Mouse (Mus musculus) kidney, embryonic 16.5 days (tissue): ENCODE measurements around the gene Slc31a2. TPM values are rescaled to one million over a fixed set of nuclear protein-coding genes. Genes with fewer than 3 reads are reported as not detected.

Source experiments
- ATAC-seq: fragments of 200-750 bp; cut with Nextera tagmentation; 2 replicates; pipeline ENCODE4 v1.8.0; 2017; ENCODE audit warnings: moderate TSS enrichment; ENCODE audit not compliant: low FRiP score, low TSS enrichment
- H3K27ac ChIP-seq: fragments of 300-500 bp; sonication (generic); 2 replicates; pipeline ENCODE4 v1.5.1; 2014; ENCODE audit warnings: low read length
- H3K27me3 ChIP-seq: fragments of 300-500 bp; sonication (generic); 2 replicates; pipeline ENCODE4 v1.6.1; 2014; ENCODE audit warnings: low read length, control low read depth, mixed read lengths; ENCODE audit not compliant: insufficient read depth
- H3K36me3 ChIP-seq: fragments of 300-500 bp; sonication (generic); 2 replicates; pipeline ENCODE4 v1.6.1; 2014; ENCODE audit warnings: low read length, control low read depth, mixed read lengths; ENCODE audit not compliant: insufficient read depth
- H3K4me1 ChIP-seq: fragments of 300-500 bp; sonication (generic); 2 replicates; pipeline ENCODE4 v1.6.1; 2014; ENCODE audit warnings: low read length, control low read depth, mixed read lengths; ENCODE audit not compliant: insufficient read depth
- H3K4me2 ChIP-seq: fragments of 300-500 bp; sonication (generic); replicated peaks from 2 replicates; pipeline ENCODE4 v1.6.1; 2014; ENCODE audit warnings: low read depth, low read length
- H3K4me3 ChIP-seq: fragments of 300-500 bp; sonication (generic); 2 replicates; pipeline ENCODE4 v1.5.1; 2014; ENCODE audit warnings: mild to moderate bottlenecking, low read length
- H3K9ac ChIP-seq: fragments of 300-500 bp; sonication (generic); replicated peaks from 2 replicates; pipeline ENCODE4 v1.6.1; 2014; ENCODE audit warnings: low read length
- H3K9me3 ChIP-seq: fragments of 300-500 bp; sonication (generic); 2 replicates; pipeline ENCODE4 v1.6.1; 2016; ENCODE audit warnings: low read length, control low read depth
- WGBS: fragments of 180-500 bp; shearing (Covaris S2); extraction: QIAGEN DNeasy Blood & Tissue Kit; methylation state at CpG from one replicate; pipeline ENCODE4 v1.1.7; 2014; 5-methylcytosine and 5-hydroxymethylcytosine counted together
- polyA plus RNA-seq: library from polyadenylated mRNA; unstranded; fragments of >200 nt; fragmentation: Nextera tagmentation; extraction: Ambion mirVana; gene quantifications from 2 replicates; pipeline ENCODE4 v1.2.1, GENCODE M21; 2015

Slc31a2 gene
- polyA plus RNA-seq = 30.7 and 31.9 TPM in 2 replicates

DNA sequence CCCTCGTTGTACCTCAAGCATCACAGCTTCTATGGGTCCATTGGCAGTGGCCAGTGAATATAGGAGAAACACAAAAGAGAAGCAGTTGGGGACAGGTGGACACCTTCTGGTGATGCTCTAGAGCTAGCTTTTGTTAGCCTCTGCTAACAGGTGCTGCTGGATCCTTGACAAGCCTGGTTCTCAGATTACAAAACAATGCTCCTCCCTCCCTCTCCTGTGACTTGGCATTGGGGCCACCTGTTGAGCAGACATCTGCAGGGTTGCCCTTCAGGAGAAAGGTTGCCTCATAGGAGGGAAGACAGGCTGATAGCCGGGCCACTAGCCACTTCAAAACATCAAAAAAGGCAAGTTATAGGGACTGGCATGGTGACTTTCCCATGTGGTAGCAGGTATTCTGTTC lies at the start of gene Slc31a2:
TSS of gene Slc31a2 (plus strand) at position 287 of the 400 bp plus-strand sequence.
- H3K4me2 ChIP-seq = no peak within 1 kb of the TSS
- no peak for ATAC-seq
- no peaks in the 10 kb centered on the region for H3K36me3 ChIP-seq
- H3K4me1 ChIP-seq = peaks cover 7% of the 10 kb centered on the region; the same call in 1 of the 2 replicates
- H3K9ac ChIP-seq = no peak within 1 kb of the TSS
- H3K27ac ChIP-seq = no peak within 1 kb of the TSS
- H3K27me3 ChIP-seq = no peaks in the 10 kb centered on the region
- 37% methylated on average over 2 of the region's 2 CpGs for WGBS
- no peak within 1 kb of the TSS for H3K4me3 ChIP-seq
- no peaks in the 10 kb centered on the region for H3K9me3 ChIP-seq

DNA sequence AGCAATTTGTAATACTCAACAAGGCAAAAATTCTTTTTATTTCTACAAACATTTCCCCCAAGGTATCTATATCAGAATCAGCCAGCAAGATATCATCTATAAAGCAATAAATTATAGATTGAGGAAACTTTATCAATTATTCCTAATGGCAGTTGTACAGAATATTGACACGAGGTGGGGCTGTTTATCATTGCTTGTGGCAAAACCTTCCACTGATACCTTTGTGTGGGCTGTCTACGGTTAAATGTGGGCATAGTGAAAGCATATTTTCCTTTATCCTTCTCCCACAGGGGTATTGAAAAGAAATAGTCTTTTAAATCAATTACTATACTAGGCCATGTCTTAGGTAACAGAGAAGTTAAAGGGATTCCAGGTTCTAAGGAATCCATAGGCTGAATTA lies 48.9 kb upstream of the Slc31a2 start:
- no peaks in the 10 kb centered on the region for H3K36me3 ChIP-seq
- no peak overlapping the region for H3K9ac ChIP-seq
- H3K4me3 ChIP-seq = no peak overlapping the region
- no peaks in the 10 kb centered on the region for H3K9me3 ChIP-seq
- no peak for ATAC-seq
- H3K27me3 ChIP-seq = no peaks in the 10 kb centered on the region
- 77% methylated on average over 2 of the region's 2 CpGs for WGBS
- H3K27ac ChIP-seq = no peak overlapping the region
- H3K4me1 ChIP-seq = peaks cover 10% of the 10 kb centered on the region
- no peak overlapping the region for H3K4me2 ChIP-seq

DNA sequence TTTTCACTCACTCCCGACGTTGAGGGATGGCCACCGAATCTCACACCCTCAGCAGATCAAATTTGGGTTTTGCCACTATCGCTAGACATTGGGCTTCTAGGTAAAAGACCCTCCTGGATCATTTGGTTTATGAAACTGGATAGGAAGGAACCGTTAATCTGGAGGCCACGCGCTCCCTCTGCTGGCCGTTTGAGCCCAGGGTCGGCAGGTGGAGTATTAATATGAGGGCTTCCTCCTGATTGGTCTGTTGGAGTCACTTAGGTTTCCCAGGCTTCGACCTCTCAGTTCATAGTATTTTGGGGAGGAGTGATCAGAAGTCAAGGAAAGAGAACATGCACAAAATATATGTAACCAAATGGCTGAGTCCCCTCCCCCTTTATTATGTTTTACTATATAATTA lies 34.0 kb upstream of the Slc31a2 start:
- Histone ChIP-seq H3K27ac (no peak overlapping the region), H3K9me3 (no peaks in the 10 kb centered on the region), H3K4me1 (no peaks in the 10 kb centered on the region), H3K4me3 (no peak overlapping the region), H3K4me2 (no peak overlapping the region), H3K36me3 (no peaks in the 10 kb centered on the region), H3K9ac (no peak overlapping the region), H3K27me3 (no peaks in the 10 kb centered on the region)
- ATAC-seq = no peak
- WGBS = 41% methylated on average over 10 of the region's 10 CpGs

DNA sequence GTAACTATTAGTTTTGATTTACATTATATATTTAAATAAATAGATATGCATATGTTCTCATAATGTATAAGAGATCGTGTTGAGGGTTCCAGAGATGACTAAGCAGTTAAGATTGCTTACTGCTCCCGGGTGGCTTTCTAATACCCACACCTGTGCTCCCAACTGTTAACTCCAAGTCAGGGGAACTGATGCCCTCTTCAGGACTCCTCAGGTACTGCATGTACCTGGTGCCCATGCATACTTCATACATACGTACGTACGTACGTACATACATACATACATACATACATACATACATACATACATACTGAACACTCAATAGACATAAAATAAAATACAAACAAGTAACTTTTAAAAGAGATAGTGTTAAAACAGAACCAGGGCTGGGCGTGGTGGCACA lies 32.9 kb upstream of the Slc31a2 start:
- no peak overlapping the region for H3K27ac ChIP-seq
- no peak overlapping the region for H3K9ac ChIP-seq
- no peaks in the 10 kb centered on the region for H3K27me3 ChIP-seq
- H3K9me3 ChIP-seq = no peaks in the 10 kb centered on the region
- H3K4me1 ChIP-seq = no peaks in the 10 kb centered on the region
- no peak overlapping the region for H3K4me3 ChIP-seq
- 86% methylated on average over 7 of the region's 7 CpGs for WGBS
- no peak for ATAC-seq
- H3K36me3 ChIP-seq = no peaks in the 10 kb centered on the region
- no peak overlapping the region for H3K4me2 ChIP-seq

DNA sequence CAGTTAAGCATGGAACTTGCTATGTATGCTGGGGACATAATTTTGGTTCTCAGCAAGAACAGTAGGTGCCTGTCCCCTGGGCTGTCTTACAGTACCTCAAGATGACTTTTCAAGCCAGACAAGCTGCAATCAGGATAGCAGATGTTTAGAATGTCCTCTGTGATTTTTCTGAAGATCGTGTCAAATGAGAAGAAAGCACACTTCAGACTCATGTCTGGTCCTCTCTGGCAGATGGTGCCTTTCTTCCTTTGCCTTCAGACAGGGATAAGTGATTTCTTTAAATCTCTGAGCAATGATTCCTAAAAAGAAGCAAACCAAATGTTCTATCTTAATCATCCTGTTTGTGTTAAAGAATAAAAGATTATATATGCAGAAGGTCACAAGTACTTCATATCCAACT lies 32.2 kb upstream of the Slc31a2 start:
- Histone ChIP-seq H3K27ac (no peak overlapping the region), H3K36me3 (no peaks in the 10 kb centered on the region), H3K9ac (no peak overlapping the region), H3K4me2 (no peak overlapping the region), H3K9me3 (no peaks in the 10 kb centered on the region), H3K27me3 (no peaks in the 10 kb centered on the region), H3K4me1 (no peaks in the 10 kb centered on the region), H3K4me3 (no peak overlapping the region)
- WGBS = 54% methylated on average over 1 of the region's 1 CpGs
- no peak for ATAC-seq

DNA sequence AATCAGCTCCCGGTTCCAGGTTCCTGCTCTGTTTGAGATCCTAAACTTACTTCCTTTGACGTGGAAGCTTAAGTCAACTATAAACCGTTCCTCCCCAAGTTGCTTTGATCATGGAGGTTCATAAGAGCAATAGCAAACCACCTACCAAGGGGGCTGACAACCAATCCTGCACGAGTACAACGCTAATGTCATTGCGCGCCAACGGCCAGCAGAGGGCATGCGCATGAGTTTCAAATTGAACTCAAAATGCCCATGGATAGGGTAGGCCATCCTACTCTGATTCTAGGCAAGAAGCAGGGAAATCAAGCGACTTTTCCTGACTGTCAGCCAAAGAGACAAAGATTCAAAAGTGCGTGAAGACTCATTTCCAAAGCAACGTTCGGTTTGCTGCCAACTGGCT lies 31.6 kb upstream of the Slc31a2 start, which contains the start of gene Zfp37:
TSS of gene Zfp37 (minus strand) at position 279 of the 400 bp plus-strand sequence.
- H3K27me3 ChIP-seq = no peaks in the 10 kb centered on the region
- WGBS = 75% methylated on average over 13 of the region's 13 CpGs

DNA sequence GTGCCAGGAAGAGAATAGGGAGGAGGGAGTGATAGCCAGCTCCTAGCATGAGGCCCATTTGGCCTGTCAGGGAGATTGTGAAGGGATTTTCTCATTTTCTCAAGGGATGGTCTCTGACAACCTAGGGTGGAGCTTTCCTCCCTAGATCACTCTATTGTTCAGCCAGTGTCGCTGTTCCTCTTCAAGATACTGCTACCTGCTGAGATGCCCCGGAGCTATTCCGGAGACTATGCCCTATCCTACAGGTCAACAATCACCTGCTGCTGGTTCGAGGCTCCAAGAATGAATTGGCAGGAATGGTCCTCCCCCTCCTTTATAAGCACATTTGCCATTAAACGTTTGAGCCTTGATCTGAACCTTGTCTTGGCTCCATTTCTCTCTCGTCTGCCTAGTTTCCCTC lies 21.8 kb upstream of the Slc31a2 start:
- no peak for ATAC-seq
- Histone ChIP-seq H3K4me1 (no peaks in the 10 kb centered on the region), H3K9me3 (no peaks in the 10 kb centered on the region), H3K4me3 (no peak overlapping the region), H3K27ac (no peak overlapping the region), H3K4me2 (no peak overlapping the region), H3K9ac (no peak overlapping the region), H3K36me3 (no peaks in the 10 kb centered on the region), H3K27me3 (no peaks in the 10 kb centered on the region)
- WGBS = 75% methylated on average over 6 of the region's 6 CpGs

More for the DNA sequence above, 31.6 kb upstream of the Slc31a2 start, which contains the start of gene Zfp37:
- H3K4me3 ChIP-seq = no peak within 1 kb of the TSS
- no peaks in the 10 kb centered on the region for H3K9me3 ChIP-seq
- no peak within 1 kb of the TSS for H3K27ac ChIP-seq
- H3K4me2 ChIP-seq = no peak within 1 kb of the TSS
- no peak for ATAC-seq
- no peak within 1 kb of the TSS for H3K9ac ChIP-seq
- no peaks in the 10 kb centered on the region for H3K36me3 ChIP-seq
- no peaks in the 10 kb centered on the region for H3K4me1 ChIP-seq

DNA sequence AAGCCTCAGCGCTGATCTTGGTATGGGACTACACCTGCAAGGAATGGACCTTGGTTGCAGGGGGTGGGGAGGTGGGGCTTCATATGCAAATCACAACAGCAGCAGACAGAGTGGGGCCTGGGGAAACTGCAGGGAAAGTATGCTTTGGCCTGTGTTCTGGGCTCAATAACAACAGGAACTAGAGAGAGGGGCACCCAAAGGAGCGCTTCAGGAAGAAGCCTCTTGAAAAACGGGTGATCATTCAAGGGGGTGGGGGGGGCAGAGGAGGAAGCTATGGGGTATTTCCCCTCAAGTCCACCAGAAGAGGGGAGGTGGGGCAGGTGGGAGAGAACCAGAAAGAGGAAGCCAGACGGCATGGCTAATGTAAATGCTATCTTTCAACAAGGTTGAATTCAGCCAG lies 14.0 kb upstream of the Slc31a2 start:
- H3K9ac ChIP-seq = no peak overlapping the region
- H3K27ac ChIP-seq = no peak overlapping the region
- no peaks in the 10 kb centered on the region for H3K27me3 ChIP-seq
- H3K4me1 ChIP-seq = no peaks in the 10 kb centered on the region
- no peak overlapping the region for H3K4me2 ChIP-seq
- H3K36me3 ChIP-seq = no peaks in the 10 kb centered on the region
- no peaks in the 10 kb centered on the region for H3K9me3 ChIP-seq
- ATAC-seq = no peak
- no peak overlapping the region for H3K4me3 ChIP-seq
- 37% methylated on average over 4 of the region's 4 CpGs for WGBS

DNA sequence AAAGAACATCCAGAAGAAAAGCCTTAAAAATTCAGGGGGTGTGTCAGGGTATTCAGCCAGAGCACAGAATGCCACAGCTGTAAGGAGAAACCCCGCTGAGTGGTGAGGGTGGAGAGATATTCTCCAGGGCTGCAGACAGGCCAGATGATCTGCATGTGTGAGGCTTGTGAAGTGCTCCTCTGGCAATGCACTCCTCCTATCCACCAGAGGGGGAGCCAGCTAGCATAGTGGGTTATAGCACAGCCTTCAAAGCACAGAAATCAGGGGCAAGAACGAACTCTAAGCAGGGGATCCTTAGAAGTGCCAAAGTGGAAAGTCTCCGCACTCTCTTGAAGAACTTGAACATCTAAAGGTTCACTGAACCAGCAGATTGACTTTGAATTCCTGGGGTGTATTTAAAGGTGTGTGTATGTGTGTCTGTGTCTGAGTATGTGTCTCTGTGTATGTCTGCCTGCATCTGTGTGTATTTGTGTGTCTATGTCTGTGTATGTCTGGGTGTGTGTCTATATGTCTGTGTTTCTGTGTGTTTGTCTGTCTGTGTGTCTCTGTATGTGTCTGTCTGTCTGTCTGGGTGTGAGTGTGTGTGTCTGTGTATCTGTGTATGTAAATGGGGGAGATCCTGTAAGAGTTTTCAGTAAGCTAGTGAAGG lies 11.3 kb upstream of the Slc31a2 start:
- no peak for ATAC-seq
- Histone ChIP-seq H3K9ac (no peak overlapping the region), H3K4me2 (no peak overlapping the region), H3K9me3 (no peaks in the 10 kb centered on the region), H3K4me3 (no peak overlapping the region), H3K4me1 (no peaks in the 10 kb centered on the region), H3K27ac (no peak overlapping the region), H3K27me3 (no peaks in the 10 kb centered on the region), H3K36me3 (no peaks in the 10 kb centered on the region)
- 44% methylated on average over 3 of the region's 3 CpGs for WGBS

DNA sequence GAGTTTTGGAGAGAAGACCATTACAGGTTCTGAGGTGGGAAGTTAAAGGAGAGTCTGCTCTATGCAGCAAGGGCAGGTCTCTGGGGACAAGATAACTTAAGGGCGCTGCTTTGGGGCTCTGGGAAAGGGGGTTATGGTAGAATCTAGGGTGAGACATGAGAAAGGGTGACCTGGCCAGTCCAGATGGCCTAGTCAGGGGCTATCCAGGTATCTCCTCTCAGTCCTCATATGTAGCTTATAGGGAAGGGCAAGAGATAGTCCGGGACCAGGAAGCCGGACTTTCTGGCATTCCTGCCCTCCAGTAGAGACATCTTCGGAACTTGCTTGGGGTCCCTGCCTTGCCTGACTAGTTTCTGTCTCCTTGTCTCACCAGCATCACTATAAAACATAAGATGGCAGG lies 10.6 kb upstream of the Slc31a2 start:
- Histone ChIP-seq H3K9ac (no peak overlapping the region), H3K27ac (no peak overlapping the region), H3K9me3 (no peaks in the 10 kb centered on the region), H3K36me3 (no peaks in the 10 kb centered on the region), H3K4me3 (no peak overlapping the region), H3K4me2 (no peak overlapping the region), H3K27me3 (no peaks in the 10 kb centered on the region), H3K4me1 (no peaks in the 10 kb centered on the region)
- no peak for ATAC-seq
- WGBS = 88% methylated on average over 4 of the region's 4 CpGs
